Mouse (Mus musculus) hematopoietic stem cell, adult 5-6 weeks (primary cell): ENCODE measurements around the gene Zbtb38. TPM values are rescaled to one million over a fixed set of nuclear protein-coding genes. Genes with fewer than 3 reads are reported as not detected.

Experiments used
- ATAC-seq, 2 experiments: fragments of 125-278 bp in 1 of 2; replicated peaks in 1 of 2; 2 replicates each; pipeline ENCODE4 v1.8.0; 2016 to 2017; ENCODE audit warnings: inconsistent platforms in 2 of 2, mild to moderate bottlenecking in 2 of 2, moderate number of reproducible peaks in 2 of 2, low read depth in 1 of 2, moderate TSS enrichment in 1 of 2; ENCODE audit not compliant: low FRiP score in 2 of 2, poor library complexity in 2 of 2, severe bottlenecking in 2 of 2, insufficient read depth in 1 of 2, low TSS enrichment in 1 of 2
- total RNA-seq: library from RNA; stranded (forward); fragments of 172-1452, 232-1000 nt; gene quantifications from 2 replicates; pipeline ENCODE4 v1.2.3, GENCODE M21; 2017

Zbtb38 gene
- total RNA-seq, 1 experiment from 2014 or later: 50.5 TPM

DNA sequence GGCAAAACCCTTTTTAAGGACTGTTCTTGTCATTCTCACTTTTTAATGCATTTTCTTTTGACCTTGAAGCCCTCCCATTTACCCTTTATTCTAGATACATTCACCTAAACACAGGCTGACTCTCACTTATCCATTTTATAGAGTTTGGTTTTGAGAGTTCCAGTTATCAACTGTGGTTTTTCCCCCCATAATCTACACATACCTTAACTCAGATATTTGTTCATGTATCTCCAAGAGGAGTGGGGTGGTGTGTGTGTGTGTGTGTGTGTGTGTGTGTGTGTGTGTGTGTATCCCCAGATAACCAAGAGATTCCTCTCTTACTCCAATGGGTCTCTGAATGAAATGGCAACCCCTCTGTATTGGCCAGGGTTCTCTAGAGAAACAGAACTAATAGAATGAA lies 13.4 kb upstream of the Zbtb38 start:
- ATAC-seq: no peak

DNA sequence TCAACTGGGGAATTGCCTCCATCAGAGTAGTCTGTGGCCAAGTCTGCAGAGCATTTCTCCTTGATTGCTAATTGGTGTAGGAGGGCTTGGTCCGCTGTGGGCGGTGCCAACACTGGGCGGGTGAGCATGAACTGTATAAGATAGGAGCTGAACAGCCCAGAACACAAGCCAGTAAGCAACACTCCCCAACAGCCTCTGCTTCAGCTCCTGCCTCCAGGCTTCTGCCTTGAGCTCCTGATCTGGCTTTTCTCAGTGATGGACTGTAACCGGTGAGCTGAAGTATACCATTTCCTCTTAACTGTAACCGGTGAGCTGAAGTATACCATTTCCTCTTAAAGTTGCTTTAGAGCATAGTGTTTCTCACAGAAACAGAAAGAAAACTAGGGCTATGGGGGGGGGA lies 12.8 kb upstream of the Zbtb38 start:
- ATAC-seq: peak; percentile 69 to 71

DNA sequence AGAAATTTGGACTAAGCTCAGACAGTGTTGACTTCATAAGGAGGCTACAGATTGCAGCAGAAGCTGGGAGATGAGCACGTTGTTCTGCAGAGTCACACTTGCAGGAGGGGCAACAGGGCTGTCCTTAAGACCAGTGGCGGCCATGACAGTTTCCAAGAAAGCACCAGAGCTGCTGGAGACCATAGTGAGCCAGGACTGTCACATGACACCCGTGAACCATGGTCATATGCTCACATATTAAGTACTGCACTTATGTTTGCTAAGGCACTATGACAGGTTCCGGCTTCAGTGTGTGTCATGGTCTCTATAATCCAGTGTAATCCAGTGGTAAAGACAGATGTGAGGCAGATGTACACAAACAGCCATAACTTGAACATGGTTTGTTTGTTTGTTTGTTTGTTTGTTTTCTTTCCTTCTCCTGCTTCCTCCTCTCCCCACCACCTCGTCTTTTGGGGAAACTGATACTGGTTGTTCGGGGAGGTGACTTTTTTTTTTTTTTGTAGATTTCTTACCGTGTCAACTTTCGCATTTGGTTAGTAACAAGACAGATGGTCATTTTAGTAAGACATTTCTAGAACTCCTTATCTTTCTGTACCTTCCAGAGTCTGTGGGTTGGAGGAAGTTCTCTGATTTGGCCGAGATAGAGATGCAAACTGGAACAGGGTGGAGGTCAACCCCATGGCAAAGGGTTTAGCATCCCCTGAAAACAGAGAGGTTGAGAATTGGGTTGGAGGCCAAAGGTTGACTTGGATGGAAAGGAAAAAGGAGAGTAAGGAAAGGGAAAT lies 11.4 kb upstream of the Zbtb38 start:
- no peak for ATAC-seq

DNA sequence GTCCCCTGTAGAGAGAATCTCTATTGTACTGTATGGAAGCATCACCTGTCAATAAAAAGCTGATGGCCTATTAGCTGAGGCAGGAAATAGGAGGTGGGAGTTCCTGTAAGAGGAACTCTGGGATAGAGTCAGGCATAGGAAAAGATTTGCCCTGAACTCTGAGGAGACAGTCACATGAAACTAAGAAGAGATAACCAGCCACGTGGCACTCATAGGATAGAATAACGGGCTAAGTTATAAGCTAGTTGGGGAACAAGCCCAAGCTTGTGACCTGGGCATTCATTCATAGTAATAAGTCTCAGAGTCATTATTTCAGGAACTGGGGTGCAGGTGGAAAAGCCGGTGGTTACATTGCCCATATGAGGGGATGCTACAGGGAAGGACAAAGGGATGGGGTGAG lies 10.4 kb upstream of the Zbtb38 start:
- ATAC-seq: no peak

DNA sequence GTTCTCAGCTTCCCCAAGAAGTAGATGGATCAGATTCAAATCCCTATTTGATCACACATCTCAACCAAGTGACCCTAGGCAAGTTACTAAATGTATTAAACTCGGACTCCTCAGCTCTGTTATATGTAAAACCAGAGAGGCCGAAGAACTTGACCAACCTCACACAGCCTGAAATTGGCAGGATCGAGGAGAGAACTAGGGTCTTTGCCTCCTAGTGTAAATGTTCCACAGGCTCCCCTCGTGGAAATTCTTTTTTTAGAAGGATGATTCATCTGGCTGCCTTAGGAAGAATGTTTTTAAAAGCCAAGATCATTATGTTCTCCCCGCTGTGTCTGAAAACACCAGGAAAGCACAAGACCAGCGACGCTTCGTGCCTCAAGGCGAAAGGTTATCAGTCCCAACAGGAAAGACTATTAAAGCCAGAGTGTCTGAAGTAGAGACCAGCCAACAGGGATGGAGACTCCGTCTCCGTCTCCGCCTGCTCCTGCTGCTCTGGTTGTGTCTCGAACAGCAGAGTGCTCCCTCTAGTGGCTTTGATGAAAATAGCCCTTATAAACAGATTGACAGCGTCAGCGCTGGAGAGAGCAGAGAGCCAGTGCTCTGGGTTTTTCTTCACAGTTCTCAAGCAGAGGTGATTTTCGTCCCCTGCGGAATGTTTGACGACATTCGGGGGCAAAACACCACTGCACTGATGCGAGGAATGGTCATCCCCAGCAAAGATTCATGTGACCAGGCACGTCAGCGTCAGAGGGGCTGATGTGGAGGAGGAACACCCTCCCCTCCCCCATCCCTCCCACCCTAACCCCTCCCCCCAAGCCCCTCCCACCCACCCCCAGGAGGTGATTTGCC lies 6.3 kb upstream of the Zbtb38 start:
- ATAC-seq: peak; percentile 97 to 99

DNA sequence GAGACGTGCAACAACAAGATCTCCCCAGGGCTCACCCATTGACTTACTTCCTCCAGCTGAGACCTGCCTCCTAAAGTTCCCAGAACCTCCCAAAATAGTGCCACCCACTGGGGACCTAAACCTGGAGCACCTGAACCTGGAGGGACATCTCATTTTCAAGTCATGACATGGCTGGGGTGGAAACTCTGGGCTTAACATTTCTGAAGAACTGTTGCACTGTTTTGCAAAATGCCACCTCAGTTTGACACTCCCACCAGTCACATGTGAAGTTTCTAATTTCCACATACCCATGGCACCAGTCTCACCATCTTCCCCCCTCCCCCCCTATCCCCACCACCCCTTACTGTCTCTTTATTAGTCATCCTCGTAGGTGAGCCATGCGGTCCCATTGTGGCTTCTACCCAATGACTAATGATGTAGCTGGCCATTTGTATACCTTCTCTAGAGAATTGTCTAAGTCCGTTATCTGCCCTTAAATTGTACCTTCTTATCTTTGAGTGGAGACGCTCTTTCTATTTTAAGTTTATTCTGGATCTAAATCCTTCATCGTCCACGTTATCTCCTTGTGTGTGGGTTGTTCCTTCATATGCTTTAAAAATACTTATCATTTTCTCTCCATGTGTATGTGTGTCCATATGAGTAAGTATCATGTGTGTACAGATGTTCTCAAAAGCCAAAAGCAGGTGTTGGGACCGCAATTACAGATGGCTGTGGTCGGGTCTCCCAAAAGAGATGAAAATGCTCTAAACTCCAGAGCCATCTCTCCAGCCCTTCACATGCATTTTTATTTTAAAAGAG lies 4.2 kb upstream of the Zbtb38 start:
- ATAC-seq: no peak

DNA sequence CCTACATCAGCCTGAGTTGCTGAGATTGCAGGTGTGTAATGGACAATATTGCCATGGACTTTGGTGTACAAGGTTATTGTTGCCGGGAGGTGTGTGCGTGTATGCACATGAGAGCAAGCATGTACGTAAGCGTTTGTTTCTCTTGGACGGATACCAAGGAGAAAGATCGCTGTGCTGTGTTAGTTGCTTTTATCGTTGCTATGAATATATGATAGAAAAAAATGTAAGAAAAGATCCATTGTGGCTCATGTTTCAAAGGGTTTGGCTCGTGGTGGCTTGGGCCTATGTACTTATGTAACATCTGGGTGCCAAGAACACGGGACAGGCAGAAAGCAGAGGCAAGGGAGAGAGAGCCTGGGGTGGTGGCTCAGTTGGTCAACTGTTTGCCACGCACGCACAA lies 3.1 kb upstream of the Zbtb38 start:
- no peak for ATAC-seq

DNA sequence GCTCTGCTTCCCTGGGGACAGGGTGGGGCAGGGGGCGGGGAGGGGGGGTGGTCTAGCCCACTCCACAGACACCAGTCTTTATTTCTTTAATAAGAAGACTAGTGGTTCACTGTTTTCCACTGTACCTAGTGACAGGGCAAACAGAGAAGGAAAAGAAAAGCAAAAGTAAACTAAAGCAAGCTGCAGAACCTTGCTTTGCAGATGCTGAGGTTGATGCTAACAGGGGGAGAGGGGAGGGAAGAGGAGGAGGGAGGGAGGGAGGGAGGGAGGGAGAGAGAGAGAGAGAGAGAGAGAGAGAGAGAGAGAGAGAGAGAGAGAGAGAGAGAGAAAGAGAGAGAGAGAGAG lies 2.0 kb upstream of the Zbtb38 start:
- no peak for ATAC-seq

DNA sequence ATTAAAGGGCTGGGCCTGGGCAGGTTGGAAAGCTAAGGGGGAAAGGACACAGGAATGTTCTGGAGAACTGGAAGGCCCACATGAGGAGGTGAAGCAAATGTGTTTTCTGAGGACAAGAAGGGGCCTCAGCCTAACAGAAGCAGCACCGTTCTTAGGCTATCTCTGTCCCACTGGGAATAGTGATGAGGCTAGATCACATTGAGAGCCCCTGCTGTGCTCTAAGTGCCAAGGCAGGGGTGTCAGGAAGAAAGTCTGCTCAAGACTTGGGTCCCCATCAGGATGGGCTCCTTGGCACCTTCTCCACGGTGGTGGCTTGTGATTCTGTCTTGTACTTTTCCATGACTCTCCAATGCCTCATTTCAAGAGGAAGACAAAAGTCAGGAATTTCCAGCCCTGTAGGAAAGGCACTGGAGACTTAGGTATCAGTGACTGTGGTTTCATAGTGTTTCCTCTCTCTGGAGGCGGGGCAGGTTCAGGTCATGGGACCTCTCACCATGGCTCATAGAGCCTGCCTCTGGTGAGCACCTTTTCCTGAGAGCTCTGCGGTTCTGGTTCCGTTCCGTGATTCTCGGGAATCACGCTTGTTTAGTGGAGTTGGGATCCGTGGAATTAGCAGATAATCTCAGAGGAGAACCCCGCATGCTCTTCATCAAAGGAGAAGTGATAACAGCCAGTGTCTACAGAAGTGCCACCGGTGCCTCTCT lies 1.4 kb upstream of the Zbtb38 start:
- ATAC-seq: 0 out of 4 replicates have a peak, but pooled peaks of 1 of the 2 experiments have one; percentile 40

DNA sequence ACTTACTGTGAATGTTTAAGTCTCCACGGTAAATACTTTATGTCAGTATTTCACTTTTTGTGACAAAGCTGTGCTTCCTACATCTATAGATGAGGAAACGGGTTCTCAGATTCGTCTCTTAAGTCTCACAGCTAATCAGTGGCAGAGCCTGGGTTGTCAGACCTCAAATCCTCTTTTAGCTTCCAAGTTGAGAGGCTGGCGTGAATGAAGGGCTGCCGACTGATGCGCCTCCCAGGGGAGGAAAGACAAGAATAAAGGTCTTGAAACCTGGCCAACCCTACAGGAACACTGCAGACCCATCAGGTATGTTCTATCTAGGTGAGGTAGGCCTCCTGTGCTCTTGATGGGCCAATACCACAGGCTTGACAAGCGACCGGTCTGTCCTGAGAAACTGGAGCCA lies 761 bp upstream of the Zbtb38 start:
- ATAC-seq: no peak

DNA sequence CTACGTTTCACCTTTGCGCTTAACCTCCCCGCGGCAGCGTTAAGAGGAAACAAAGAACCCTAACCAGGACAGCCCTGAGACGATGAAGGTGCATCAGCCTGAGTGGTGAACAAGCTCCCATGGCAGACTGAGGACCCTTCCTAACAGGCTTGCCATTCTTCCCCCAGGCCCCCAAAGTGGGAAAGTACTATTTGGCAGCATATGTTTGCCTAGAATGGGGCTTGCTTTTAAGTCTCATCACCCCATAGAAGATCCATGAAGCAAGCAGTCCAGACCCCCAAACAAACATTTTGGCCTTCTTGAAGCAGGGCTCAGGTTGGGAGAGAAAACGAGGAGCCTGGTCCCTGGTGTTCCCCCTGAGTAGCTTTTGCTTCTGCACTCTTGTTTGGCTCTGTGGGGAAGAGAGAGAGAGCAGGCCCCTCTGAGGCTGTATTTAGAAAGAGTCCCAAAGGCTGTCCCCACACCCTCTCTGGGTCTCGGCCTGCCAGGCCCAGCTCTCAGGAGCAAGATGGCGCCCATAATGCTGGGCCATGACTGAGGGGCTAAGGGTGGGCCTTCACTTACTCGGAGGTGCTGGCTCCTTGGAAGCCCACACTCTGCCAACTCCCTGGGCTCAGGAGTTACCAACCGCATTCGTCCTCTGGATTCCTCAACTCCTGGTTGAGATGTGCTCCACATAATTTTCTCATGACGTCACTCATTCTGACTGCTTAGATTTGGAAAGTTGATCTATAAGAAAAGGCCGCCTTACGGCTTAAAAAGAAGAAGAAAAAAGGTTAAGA lies 619 bp downstream of the Zbtb38 start:
- no peak for ATAC-seq

DNA sequence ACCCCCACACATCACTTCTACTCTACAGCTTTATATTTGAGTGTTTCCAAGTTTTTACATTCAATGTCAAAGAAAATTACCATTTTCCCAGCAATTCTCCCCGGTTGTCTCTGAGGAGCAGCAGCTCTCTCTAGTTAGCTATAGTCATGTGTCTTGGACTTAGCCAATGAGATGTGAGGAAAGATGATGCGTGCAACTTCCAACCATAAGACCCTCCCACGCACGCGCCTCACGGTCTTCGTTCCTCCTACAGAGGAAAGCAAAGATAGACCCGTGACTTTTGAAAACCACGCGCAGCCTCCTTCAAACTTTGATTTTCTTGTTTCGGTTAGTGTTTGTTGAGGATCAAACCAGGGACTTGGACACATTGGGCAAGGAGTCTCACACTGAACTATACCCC lies 2.0 kb downstream of the Zbtb38 start:
- no peak for ATAC-seq

DNA sequence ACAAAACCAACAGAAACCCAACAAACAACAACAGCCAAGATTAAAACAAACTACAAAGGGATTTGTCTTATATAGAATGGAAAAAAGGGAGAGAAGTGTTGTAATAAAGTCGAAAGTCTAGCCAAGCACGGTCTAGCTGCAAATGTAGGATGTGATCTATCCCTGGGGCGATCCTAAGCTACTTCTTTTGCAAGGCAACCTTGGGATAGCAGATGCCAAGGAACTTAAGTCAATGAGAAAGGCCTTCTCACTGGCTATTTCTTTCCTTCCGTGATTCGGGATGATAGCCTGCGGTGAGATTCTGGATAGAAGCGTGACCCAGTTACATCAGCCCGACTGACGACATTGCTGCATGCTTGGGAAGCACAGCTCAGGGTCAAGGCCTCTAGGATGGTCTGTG lies 6.1 kb downstream of the Zbtb38 start:
- no peak for ATAC-seq

DNA sequence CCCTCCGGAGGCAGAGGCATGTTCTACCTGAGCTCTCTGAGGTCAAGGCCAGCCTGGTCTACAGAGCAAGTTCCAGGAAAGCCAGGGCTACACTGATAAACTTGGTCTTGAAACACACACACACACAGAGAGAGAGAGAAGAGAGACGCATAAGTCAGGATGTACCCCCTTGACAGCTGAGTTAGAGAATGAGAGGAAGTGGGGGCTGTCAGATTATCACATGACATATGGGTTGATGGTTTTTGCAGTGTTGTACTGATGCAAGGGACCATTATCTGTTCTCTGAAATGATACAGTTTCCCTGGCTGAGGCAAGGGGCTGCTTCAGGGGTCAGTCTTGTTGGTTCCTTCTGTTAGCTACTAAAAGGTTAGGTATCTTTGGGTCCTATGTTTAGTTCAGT lies 7.7 kb downstream of the Zbtb38 start:
- ATAC-seq: no peak

DNA sequence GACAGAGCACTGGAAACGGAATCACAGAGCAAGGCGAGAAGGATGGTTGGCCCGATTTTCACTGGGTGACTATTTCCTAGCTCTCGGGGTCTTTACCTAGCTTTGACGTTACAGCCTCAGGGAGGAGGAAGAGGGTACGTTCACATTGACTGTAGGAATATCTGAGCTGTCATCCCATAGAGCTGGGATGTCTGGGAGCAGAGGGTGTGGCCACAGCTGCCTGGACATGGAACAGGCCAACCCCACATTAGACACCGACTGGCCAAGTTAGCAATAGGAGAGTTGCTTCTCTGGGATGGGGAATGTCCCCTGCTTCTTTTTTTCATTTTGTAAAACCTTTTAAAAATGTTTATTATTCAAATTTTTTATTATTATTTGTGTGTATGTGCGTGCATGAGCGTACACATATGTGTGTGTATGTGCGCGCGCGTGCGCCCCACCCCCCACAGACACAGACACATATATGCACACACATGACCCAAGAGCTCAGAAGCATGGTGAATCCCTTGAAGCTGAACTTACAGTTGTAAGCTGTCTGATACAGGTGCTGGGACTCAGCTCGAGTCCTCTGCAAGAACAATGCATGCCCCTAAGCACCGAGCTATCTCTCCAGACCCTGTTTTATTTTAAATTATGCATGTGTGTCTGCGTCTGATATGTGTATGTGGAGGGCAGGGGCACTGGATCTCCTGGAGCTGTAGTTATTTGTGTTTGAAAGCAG lies 11.1 kb downstream of the Zbtb38 start:
- no peak for ATAC-seq

DNA sequence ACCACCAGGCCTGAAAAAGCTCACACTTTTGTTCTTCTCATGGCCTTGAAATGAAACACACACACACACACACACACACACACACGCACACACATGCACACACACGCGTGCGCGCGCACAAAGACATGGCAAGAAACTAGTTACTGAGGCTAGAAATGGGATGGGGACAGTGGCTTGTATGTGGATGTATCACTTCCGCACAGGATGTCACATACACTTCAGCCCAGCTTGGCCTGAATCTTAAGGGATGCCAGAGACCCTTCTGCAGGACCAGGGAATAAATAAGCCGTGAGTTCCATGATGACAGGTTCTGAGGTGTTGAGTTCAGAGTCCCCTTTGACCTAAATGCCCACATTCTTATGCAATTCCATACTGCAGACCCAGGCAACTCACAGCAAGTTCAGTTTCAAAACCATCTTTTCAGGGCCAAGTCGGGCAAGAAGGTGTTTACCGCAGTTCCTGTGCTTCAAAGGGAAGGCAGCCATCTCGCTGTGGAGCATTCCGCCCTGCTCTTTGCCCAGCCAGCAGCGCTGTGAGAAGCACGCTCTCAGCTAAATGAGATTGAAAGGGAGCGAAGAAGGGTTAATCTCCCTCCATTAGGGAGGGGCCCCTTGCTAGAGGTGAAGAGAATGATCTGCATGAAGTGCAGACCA lies 11.8 kb downstream of the Zbtb38 start:
- ATAC-seq: no peak
